ENCODE assay signal across 17 mouse cellular contexts in the genomic region with DNA sequence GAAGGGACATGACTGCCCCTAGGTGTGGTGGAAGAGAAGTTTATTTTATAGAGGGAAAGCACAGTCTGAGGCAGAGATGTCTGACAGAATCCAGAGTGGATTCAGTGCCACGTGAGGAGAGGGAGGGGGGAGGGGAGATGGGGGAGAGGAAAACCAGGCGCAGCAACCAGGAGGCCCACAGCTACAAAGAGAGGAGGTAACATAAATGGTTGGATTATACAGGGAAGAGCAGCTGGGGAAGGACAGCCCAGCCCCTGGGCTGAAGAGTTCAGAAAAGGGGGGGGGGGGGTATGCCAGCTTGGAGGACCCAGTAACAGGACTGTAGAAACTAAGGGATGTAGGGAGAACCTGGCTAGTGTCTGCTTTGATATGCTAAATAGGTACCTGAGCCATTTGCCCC. TPM values are rescaled to one million over a fixed set of nuclear protein-coding genes. Genes with fewer than 3 reads are reported as not detected.
DNase-seq lines count a peak whose midpoint lies in the region; ATAC-seq and TF ChIP-seq lines count a peak whose summit lies in the region.
"Had no signal": no experiment of that assay in that cellular context is flagged by ENCODE, and none has a peak within 500 bp of the region (broad histone marks: within the 10 kb centered on the region; RNA-seq: fewer than 3 reads in every experiment).

No protein-coding gene starts in this region.

- TF ChIP-seq CTCF in intestine, postnatal 0 days (IDR thresholded peaks at IDR 0.05; ENCODE audit: low read depth) = no peak

- H3K27me3 ChIP-seq in intestine, embryonic 14.5 days (replicated peaks; ENCODE audit: control insufficient read depth, insufficient read depth, low read length) = no peaks in the 10 kb centered on the region
- H3K27me3 ChIP-seq in intestine, postnatal 0 days (replicated peaks; ENCODE audit: control insufficient read depth, insufficient read depth, low read length) = no peaks in the 10 kb centered on the region
- no peaks in the 10 kb centered on the region for H3K27me3 ChIP-seq in embryonic facial prominence, embryonic 11.5 days (ENCODE audit: control insufficient read depth, insufficient read depth, low read length)
- no peaks in the 10 kb centered on the region for H3K27me3 ChIP-seq in midbrain, embryonic 16.5 days (ENCODE audit: control insufficient read depth, insufficient read depth, low read depth, low read length)

- H3K9ac ChIP-seq in intestine, embryonic 14.5 days (ENCODE audit: low read length) = no peak overlapping the region
- no peak overlapping the region for H3K9ac ChIP-seq in intestine, postnatal 0 days (ENCODE audit: low read depth, low read length)
- H3K9ac ChIP-seq in embryonic facial prominence, embryonic 11.5 days (replicated peaks; ENCODE audit: low read length) = no peak overlapping the region
- H3K9ac ChIP-seq in midbrain, embryonic 16.5 days (ENCODE audit: low read depth, low read length) = no peak overlapping the region
- H3K9ac ChIP-seq: liver, embryonic 14.5 days had no signal

- no peaks in the 10 kb centered on the region for H3K9me3 ChIP-seq in intestine, embryonic 14.5 days (ENCODE audit: control insufficient read depth, low read length)
- no peaks in the 10 kb centered on the region for H3K9me3 ChIP-seq in intestine, postnatal 0 days (ENCODE audit: control insufficient read depth)
- H3K9me3 ChIP-seq in embryonic facial prominence, embryonic 11.5 days (replicated peaks; ENCODE audit: control insufficient read depth, low read length) = no peaks in the 10 kb centered on the region
- H3K9me3 ChIP-seq in midbrain, embryonic 16.5 days (replicated peaks; ENCODE audit: control insufficient read depth, low read length, poor library complexity, severe bottlenecking) = no peaks in the 10 kb centered on the region

- peaks cover 29% of the 10 kb centered on the region for H3K36me3 ChIP-seq in intestine, embryonic 14.5 days (ENCODE audit: control insufficient read depth, insufficient read depth, low read length)
- H3K36me3 ChIP-seq in intestine, postnatal 0 days (ENCODE audit: control insufficient read depth, insufficient read depth) = peaks cover 18% of the 10 kb centered on the region
- no peaks in the 10 kb centered on the region for H3K36me3 ChIP-seq in embryonic facial prominence, embryonic 11.5 days (replicated peaks; ENCODE audit: control insufficient read depth, insufficient read depth, low read depth, low read length)
- H3K36me3 ChIP-seq in midbrain, embryonic 16.5 days (ENCODE audit: control insufficient read depth, insufficient read depth, low read length) = no peaks in the 10 kb centered on the region

- no peak overlapping the region for H3K4me2 ChIP-seq in intestine, embryonic 14.5 days (ENCODE audit: low read length)
- no peak overlapping the region for H3K4me2 ChIP-seq in intestine, postnatal 0 days (replicated peaks; ENCODE audit: low read depth)
- no peak overlapping the region for H3K4me2 ChIP-seq in embryonic facial prominence, embryonic 11.5 days (ENCODE audit: low read depth, low read length)
- H3K4me2 ChIP-seq in midbrain, embryonic 16.5 days (ENCODE audit: low read length) = no peak overlapping the region
- H3K4me2 ChIP-seq: heart, embryonic 11.5 days had no signal

- H3K4me3 ChIP-seq in intestine, embryonic 14.5 days (ENCODE audit: low read depth, low read length) = no peak overlapping the region
- H3K4me3 ChIP-seq in intestine, postnatal 0 days (ENCODE audit: low read depth, low read length) = no peak overlapping the region
- H3K4me3 ChIP-seq in embryonic facial prominence, embryonic 11.5 days (ENCODE audit: low read depth, low read length) = no peak overlapping the region
- H3K4me3 ChIP-seq in midbrain, embryonic 16.5 days (ENCODE audit: low read depth, low read length) = no peak overlapping the region

- peaks cover 4% of the 10 kb centered on the region for H3K4me1 ChIP-seq in intestine, embryonic 14.5 days (replicated peaks; ENCODE audit: control insufficient read depth, insufficient read depth, low read length)
- H3K4me1 ChIP-seq in intestine, postnatal 0 days (replicated peaks; ENCODE audit: control insufficient read depth, insufficient read depth, low read length) = no peaks in the 10 kb centered on the region
- no peaks in the 10 kb centered on the region for H3K4me1 ChIP-seq in embryonic facial prominence, embryonic 11.5 days (ENCODE audit: control insufficient read depth, insufficient read depth, low read length)
- H3K4me1 ChIP-seq in midbrain, embryonic 16.5 days (ENCODE audit: control insufficient read depth, insufficient read depth, low read length) = 0 out of 2 replicates have a peak, but pooled peaks cover 4% of the 10 kb centered on the region

- peak; percentile 40; the same call in 1 of the 2 replicates for ATAC-seq in intestine, embryonic 14.5 days (replicated peaks; ENCODE audit: low FRiP score, low TSS enrichment, low read depth)
- no peak for ATAC-seq in intestine, postnatal 0 days
- ATAC-seq in embryonic facial prominence, embryonic 11.5 days (replicated peaks; ENCODE audit: insufficient number of reproducible peaks, low FRiP score, low TSS enrichment, low read depth) = peak; percentile 71
- peak; percentile 13; the same call in 1 of the 2 replicates for ATAC-seq in midbrain, embryonic 16.5 days
- no peak for ATAC-seq in megakaryocyte-erythroid progenitor cell, adult 5-6 weeks (replicated peaks; ENCODE audit: low FRiP score, low TSS enrichment, poor library complexity, severe bottlenecking)
- no peak for ATAC-seq in CD4-positive, CD25-positive, alpha-beta regulatory T cell, adult 4 months

- no peak for DNase-seq in intestine, embryonic 14.5 days (ENCODE audit: low spot score)
- peak; percentile 51 for DNase-seq in ZHBTc4 (ENCODE audit: low read depth, low spot score)
- DNase-seq in embryonic facial prominence, embryonic 11.5 days (ENCODE audit: low spot score) = peak; percentile 35
- DNase-seq: adrenal gland, adult 2 months; gastrocnemius, postnatal 25 days; layer of hippocampus, postnatal 36 days; left cerebral cortex, postnatal 4 days; right cerebral cortex, postnatal 14 days; thymus, postnatal 36 days had no signal

- no peak overlapping the region for H3K27ac ChIP-seq in intestine, embryonic 14.5 days (ENCODE audit: low read depth)
- no peak overlapping the region for H3K27ac ChIP-seq in intestine, postnatal 0 days (ENCODE audit: low read depth, low read length)
- no peak overlapping the region for H3K27ac ChIP-seq in embryonic facial prominence, embryonic 11.5 days (replicated peaks; ENCODE audit: low read depth, low read length)
- no peak overlapping the region for H3K27ac ChIP-seq in midbrain, embryonic 16.5 days (ENCODE audit: low read length)
- H3K27ac ChIP-seq: liver, embryonic 14.5 days had no signal

- WGBS in intestine, embryonic 14.5 days = 13% methylated on average over 2 of the region's 2 CpGs
- WGBS in intestine, postnatal 0 days = 8% methylated on average over 2 of the region's 2 CpGs
- 24% methylated on average over 2 of the region's 2 CpGs for WGBS in embryonic facial prominence, embryonic 11.5 days
- 6% methylated on average over 2 of the region's 2 CpGs for WGBS in midbrain, embryonic 16.5 days

RNA-seq across cellular contexts. Expression of gene Nid1, which starts 42.6 kb away (rescaled TPM):
- 70.7 and 80.6 TPM in 2 replicates for polyA plus RNA-seq in intestine, embryonic 14.5 days (2014; fragmentation: Nextera tagmentation; extraction: Ambion mirVana)
- polyA plus RNA-seq in intestine, postnatal 0 days (2015; fragmentation: Nextera tagmentation; extraction: Ambion mirVana) = 34.8 and 36.0 TPM in 2 replicates
- 54.8 and 63.8 TPM in 2 replicates for polyA plus RNA-seq in embryonic facial prominence, embryonic 11.5 days (2014; fragmentation: Nextera tagmentation; extraction: Ambion mirVana)
- polyA plus RNA-seq in midbrain, embryonic 16.5 days (2015; fragmentation: Nextera tagmentation; extraction: Ambion mirVana) = 35.7 and 37.8 TPM in 2 replicates
- total RNA-seq in megakaryocyte-erythroid progenitor cell, adult 5-6 weeks (2014; fragmentation: Nextera tagmentation) = not detected in 2 replicates
- not detected in 2 replicates for total RNA-seq in megakaryocyte-erythroid progenitor cell, adult 5-6 weeks (2017)
- polyA plus RNA-seq in CD4-positive, CD25-positive, alpha-beta regulatory T cell, adult 4 months (2017; shearing (Covaris generic)) = under 1 TPM in 1 of 2 experiments, not detected in 1; 0.13 TPM
- total RNA-seq: megakaryocyte, adult 5-6 weeks; MEL had no signal

Comparison
In these comparisons a context has a peak if more than half of its experiments do, and no peak if none do; other contexts are left out.
1. ATAC-seq: peak in intestine, embryonic 14.5 days (single experiment), embryonic facial prominence, embryonic 11.5 days (single experiment) and midbrain, embryonic 16.5 days (single experiment); none in intestine, postnatal 0 days (single experiment), megakaryocyte-erythroid progenitor cell, adult 5-6 weeks (single experiment) and CD4-positive, CD25-positive, alpha-beta regulatory T cell, adult 4 months (single experiment).
2. RNA of gene Nid1, which starts 42.6 kb away (polyA plus RNA-seq): 70.7 to 80.6 TPM in intestine, embryonic 14.5 days, 54.8 to 63.8 TPM in embryonic facial prominence, embryonic 11.5 days, 35.7 to 37.8 TPM in midbrain, embryonic 16.5 days and 34.8 to 36.0 TPM in intestine, postnatal 0 days; 0.13 TPM in CD4-positive, CD25-positive, alpha-beta regulatory T cell, adult 4 months; every median in the first group is over 10 times any median in the second.